Mouse (Mus musculus) thymus, adult 2 months (tissue): ENCODE data around the gene Cdkn1b.

ENCODE experiments used
- CTCF ChIP-seq: fragments of 200-500 bp; IDR thresholded peaks from 2 replicates; pipeline ENCODE4 v1.5.1; 2012; ENCODE audit warnings: mild to moderate bottlenecking, control low read depth, low read length, moderate library complexity, borderline replicate concordance; ENCODE audit not compliant: control insufficient read depth, poor library complexity, insufficient read depth; ENCODE audit errors: extremely low read depth
- POLR2A ChIP-seq: fragments of 200-500 bp; IDR thresholded peaks from 2 replicates; pipeline ENCODE4 v1.6.1; 2012; ENCODE audit warnings: mild to moderate bottlenecking, low read length, control low read depth, moderate library complexity; ENCODE audit not compliant: control insufficient read depth, poor library complexity, insufficient read depth; ENCODE audit errors: extremely low read depth

DNA sequence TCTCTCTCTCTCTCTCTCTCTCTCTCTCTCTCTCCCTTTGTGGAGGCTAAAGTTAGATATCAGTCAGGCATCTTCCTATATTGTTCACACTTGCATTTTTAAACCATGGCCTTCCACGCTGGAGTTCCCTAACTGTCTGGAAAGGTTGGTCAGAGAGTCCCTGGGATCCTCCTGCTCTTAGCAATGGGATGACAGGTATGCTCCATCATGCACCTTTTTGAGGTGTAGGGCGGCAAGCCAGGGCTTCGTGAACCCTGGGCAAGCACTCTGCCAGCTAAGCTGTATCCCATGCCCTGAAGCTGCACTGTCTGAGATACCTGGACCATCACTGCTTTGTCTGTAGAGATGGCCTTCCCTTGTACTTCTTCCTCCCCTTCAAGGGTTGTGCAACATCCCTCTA lies 29.0 kb downstream of the Cdkn1b start:
- TF ChIP-seq CTCF (no peak), POLR2A (no peak)
